Mouse (Mus musculus): ENCODE results near the gene Lgmn. TPM values are rescaled to one million over a fixed set of nuclear protein-coding genes. Genes with fewer than 3 reads are reported as not detected.
A peak's percentile ranks its signal among the peaks of the same experiment; 100 is the strongest.

The Lgmn gene
- 100 to 1,000 TPM in 2 of 4 experiments, 10 to 100 TPM in 2; 82.8 to 200 (median 127) TPM for total RNA-seq (2022)

GRCm38 (mm10) chr12:102439632-102440023 lies at the start of gene Lgmn:
Gene Lgmn, minus strand, starts transcription at chr12:102439813.
- peak; percentile 98 to 99 for DNase-seq (ENCODE audit: low spot score in 2 of 2)

- DNase-seq (ENCODE audit: low spot score in 2 of 2): no peak
Measured at GRCm38 (mm10) chr12:102484946-102485345, 45.3 kb upstream of the Lgmn start.

DNA sequence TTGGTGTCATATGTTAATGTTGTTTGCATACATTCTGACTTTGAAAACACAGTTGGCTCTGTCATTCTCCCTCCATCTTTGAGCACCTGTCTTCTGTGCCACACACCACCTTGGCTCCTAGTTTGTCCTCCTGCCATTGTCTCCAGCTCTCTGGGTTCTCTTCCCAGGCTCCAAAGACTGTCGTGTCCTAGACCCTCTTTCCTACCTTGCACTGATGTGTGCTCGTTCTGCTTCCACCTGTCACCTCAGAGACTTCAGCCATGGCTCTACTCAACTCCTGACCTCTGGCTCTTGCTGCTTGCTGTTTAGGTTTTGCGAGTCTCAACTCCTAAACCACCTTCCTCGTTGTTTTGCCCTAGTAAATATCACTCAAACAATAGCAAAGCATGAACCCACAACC lies 40.9 kb upstream of the Lgmn start:
- no peak for DNase-seq (ENCODE audit: low spot score in 2 of 2)

DNA sequence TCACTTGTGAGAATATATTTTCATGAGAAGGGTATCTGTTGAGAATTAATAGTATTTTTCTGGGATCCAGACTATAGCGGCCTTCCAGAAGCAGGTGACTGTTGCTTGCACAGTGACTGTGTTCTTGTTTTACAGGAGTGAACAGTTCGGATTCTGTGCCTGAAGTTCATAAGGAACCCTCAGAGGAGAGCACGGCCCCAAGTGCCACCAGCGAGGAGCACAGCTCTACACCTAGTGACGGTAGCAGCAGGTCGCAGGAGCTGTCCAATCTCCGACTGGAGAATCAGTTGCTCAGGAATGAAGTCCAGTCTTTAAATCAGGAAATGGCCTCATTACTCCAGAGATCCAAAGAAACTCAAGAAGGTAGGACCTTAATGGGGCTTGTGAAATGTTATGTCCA lies 34.8 kb upstream of the Lgmn start:
- DNase-seq (ENCODE audit: low spot score in 2 of 2): no peak

- DNase-seq (ENCODE audit: low spot score in 2 of 2): peak; percentile 94 to 96
Measured at GRCm38 (mm10) chr12:102468894-102469764, 29.5 kb upstream of the Lgmn start, which contains the start of gene Golga5. Gene Golga5, plus strand, starts transcription at chr12:102469135.

GRCm38 (mm10) chr12:102468136-102468535 lies 28.5 kb upstream of the Lgmn start:
- DNase-seq (ENCODE audit: low spot score in 2 of 2): no peak

DNA sequence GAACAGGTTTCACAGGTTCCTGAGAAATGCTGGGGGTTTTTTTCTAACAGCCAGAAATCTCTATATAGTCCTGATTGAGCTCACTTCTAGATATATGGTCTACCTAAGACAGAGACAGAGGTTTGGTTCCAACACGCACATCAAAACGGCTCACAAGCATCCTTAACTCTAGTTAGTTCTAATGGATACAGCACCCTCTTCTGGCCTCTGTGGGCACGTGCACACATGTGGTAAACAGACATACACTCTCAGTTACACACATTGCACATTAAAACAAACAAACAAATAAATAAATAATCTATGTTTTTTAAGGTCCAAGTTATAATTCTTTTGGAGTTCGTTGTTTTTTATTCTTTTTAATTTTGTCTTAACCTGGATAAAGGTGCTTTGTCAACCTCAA lies 25.0 kb upstream of the Lgmn start:
- no peak for DNase-seq (ENCODE audit: low spot score in 2 of 2)

- no peak for DNase-seq (ENCODE audit: low spot score in 2 of 2)
Measured at GRCm38 (mm10) chr12:102461177-102461576, 21.6 kb upstream of the Lgmn start.

DNA sequence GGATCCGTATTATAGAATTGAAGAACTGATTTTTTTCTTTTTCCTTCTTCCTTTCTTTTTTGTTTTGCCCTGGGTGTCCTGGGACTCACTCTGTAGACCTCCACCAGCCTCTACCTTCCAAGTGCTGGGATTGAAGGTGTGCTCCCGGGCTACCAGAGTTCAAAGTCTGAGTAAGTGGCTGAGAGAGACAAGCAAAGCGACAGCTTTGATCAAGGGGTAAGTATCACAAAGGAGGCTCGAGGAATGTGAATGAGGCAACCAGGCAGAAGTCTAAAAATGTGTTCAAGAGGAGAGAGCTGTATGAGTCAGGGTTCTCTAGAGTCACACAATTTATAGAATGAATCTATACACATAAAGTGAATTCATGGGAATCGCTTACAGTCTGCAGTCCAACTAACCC lies 20.4 kb upstream of the Lgmn start:
- no peak for DNase-seq (ENCODE audit: low spot score in 2 of 2)

DNA sequence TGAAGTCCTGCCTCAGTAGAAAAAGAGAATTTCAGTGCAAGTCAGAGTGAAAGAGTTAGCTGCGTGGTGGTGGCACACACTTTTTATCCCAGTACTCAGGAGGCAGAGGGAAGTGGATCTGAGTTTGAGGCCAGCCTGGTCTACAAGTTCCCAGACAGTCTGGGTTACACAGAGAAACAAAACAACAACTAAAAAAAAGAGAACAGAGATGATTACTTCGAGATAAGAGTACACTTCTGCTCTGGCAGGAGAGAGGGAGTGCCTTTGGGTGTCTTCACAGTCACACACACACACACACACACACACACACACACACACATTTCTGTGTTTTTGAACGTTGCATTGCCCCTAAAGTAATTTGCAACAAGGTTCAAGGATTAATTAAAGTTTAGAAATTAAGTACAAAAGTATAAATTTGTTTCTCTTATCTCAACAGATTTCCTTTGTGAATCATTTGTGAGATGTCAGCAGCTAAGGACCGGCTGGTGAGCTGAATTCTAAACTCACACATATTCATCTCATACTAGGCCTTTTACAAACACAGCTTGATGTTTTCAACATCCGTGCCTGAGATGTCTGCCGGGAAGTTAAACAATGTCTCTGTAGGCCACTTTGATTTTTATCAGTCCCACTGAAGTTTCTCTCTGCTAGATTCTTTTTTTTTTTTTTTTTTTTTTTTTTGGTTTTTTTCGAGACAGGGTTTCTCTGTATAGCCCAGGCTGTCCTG lies 17.0 kb upstream of the Lgmn start:
- no peak for DNase-seq (ENCODE audit: low spot score in 2 of 2)

DNA sequence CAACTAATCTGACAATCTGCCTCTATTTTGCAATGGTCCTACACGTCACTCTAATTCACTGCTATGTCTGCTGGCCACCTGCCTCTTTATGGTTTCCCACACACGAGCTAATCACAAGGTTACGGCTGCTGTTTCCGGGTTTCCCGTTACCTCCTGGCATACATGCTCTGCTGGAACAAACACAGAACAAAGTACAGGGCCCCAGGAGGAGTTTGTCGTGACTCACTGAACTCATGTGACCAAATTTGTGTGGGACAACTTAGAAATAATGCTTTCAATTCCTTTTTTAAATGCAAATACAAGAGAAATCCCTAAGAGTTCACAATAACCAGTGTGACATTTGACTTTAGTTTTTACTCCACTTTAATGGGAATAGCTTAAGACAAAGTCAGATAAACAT lies 14.0 kb upstream of the Lgmn start:
- no peak for DNase-seq (ENCODE audit: low spot score in 2 of 2)

GRCm38 (mm10) chr12:102451126-102451851 lies 11.7 kb upstream of the Lgmn start:
- DNase-seq (ENCODE audit: low spot score in 2 of 2): no peak

GRCm38 (mm10) chr12:102450437-102450836 lies 10.8 kb upstream of the Lgmn start:
- DNase-seq (ENCODE audit: low spot score in 2 of 2): no peak

DNA sequence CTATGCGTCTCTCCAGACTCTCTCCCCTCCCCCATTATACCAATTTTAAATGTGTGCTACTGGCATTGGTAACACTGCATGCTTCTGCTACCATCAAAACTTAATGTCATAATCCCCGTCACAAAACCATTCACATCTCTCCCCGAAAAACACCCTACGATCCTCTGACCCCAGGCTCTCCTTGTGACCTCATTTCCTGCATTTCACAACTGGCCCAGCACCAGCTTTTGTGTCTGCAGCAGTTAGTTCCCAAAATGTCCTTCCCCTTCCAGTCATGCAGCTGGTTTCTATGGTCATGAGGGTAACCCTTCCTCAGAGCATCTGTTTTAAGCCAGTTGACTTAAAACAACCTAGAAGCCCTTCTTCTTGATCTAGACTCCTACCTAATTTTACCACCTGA lies 5.8 kb upstream of the Lgmn start:
- no peak for DNase-seq (ENCODE audit: low spot score in 2 of 2)

- DNase-seq (ENCODE audit: low spot score in 2 of 2): no peak
Measured at GRCm38 (mm10) chr12:102443676-102444075, 4.1 kb upstream of the Lgmn start.

GRCm38 (mm10) chr12:102442639-102443038 lies 3.0 kb upstream of the Lgmn start:
- DNase-seq (ENCODE audit: low spot score in 2 of 2): no peak

- DNase-seq (ENCODE audit: low spot score in 2 of 2): no peak
Measured at GRCm38 (mm10) chr12:102441141-102441540, 1.5 kb upstream of the Lgmn start.

- DNase-seq (ENCODE audit: low spot score in 2 of 2): no peak
Measured at GRCm38 (mm10) chr12:102440551-102440950, 938 bp upstream of the Lgmn start.

DNA sequence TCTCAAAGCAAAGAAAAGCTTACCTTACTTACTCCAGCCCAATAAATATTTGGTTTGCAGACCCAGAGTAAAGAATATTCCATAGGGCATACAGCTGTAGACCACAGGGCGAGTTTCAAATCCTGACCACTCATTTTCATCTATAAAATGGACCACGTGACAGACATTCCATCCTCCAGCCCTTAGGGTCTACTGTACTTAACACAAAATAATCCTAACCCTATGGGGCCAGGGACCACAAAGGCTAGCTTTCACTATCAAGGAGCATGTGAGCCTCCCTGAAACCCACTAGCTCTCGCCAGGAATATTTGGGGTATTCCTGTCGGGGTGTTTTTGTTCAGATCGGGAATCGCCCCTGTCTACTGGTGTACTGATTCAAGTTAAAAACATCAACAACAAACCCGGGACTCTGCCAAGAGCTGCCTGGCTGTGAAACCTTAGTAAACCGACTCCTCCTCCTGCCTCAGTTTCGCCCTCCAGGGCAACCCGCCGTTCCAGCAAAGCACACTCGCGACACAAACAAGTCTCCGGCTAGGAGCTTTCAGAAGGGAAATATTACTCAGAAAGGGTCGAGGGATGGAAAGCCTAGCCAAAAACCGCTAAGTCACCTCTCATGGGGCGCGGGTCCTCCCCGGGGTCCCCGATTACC lies 506 bp downstream of the Lgmn start:
- DNase-seq (ENCODE audit: low spot score in 2 of 2): no peak

GRCm38 (mm10) chr12:102437952-102438351 lies 1.7 kb downstream of the Lgmn start:
- DNase-seq (ENCODE audit: low spot score in 2 of 2): no peak

- no peak for DNase-seq (ENCODE audit: low spot score in 2 of 2)
Measured at GRCm38 (mm10) chr12:102436939-102437526, 2.6 kb downstream of the Lgmn start.

Measured in layer of hippocampus, adult 8-10 months (tissue).